Mouse (Mus musculus) heart, postnatal 0 days (tissue): ENCODE data around the gene Ror2.

Experiments
- CTCF ChIP-seq: IDR thresholded peaks from 2 replicates; pipeline ENCODE4 v1.5.1; 2016; ENCODE audit warnings: antibody characterized with exemption, control low read depth, low read depth
- EP300 ChIP-seq: IDR thresholded peaks from 2 replicates; pipeline ENCODE4 v1.6.1; 2016; ENCODE audit warnings: antibody characterized with exemption, low read depth

GRCm38 (mm10) chr13:53119586-53120426, 166.1 kb downstream of the Ror2 start:
- TF ChIP-seq CTCF = peak; percentile 90
- no peak for TF ChIP-seq EP300
